Mouse (Mus musculus): ENCODE results near the gene Thy1.

Gene Thy1

GRCm38 (mm10) chr9:44042836-44043707 is at the start of gene Thy1:
TSS of gene Thy1 (plus strand) at chr9:44043384.
- peak; percentile 74 to 82 for DNase-seq (ENCODE audit: low spot score in 2 of 2)

DNA sequence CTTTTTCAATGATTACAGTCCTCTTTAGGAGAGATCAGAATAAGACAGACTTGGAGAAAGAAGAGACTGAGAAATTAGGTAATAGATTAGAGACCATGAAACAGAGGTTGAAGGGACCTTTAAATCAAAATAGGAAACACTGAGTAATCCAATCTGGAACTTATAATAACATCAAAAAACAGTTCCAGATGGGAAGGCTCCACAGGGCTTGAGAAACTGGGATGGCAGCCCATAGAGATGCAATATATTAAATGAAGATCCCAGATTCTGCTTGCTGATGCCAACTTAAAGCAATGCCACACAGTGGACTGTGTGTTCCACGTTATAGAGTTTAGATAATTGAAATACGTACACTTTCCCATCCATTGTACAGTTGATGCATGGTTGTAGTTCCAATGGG is 45.5 kb upstream of the Thy1 start:
- no peak for DNase-seq (ENCODE audit: low spot score in 2 of 2)

- DNase-seq (ENCODE audit: low spot score in 2 of 2): no peak
Observed at GRCm38 (mm10) chr9:43998851-43999250, 44.3 kb upstream of the Thy1 start.

- no peak for DNase-seq (ENCODE audit: low spot score in 2 of 2)
Observed at GRCm38 (mm10) chr9:44004362-44004761, 38.8 kb upstream of the Thy1 start.

DNA sequence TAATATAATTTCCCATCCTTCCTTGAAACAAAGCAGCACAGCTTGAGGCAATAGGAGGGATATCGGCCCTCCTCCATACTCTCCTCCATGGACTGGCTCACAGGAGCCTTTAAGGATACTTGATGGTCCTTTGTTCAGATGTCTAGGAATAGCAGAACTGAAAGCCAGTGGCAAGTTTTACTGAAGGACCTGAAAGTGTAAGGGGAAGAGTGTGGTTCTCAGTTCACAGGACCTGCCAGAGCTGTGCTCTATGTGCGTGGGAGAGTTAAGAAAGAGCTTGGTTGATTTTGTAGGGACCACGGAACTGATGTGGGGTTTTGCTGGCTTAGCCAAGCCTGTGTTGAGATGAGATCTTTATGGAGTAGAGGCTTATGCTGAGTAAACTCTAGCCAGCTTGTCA is 37.9 kb upstream of the Thy1 start:
- no peak for DNase-seq (ENCODE audit: low spot score in 2 of 2)

- DNase-seq (ENCODE audit: low spot score in 2 of 2): no peak
Observed at GRCm38 (mm10) chr9:44007323-44007722, 35.9 kb upstream of the Thy1 start.

GRCm38 (mm10) chr9:44007991-44008390 is 35.2 kb upstream of the Thy1 start:
- peak; percentile 31 to 62 for DNase-seq (ENCODE audit: low spot score in 2 of 2)

- DNase-seq (ENCODE audit: low spot score in 2 of 2): peak in 1 of 2 experiments; percentile 11
Observed at GRCm38 (mm10) chr9:44010900-44011299, 32.3 kb upstream of the Thy1 start.

GRCm38 (mm10) chr9:44011668-44012067 is 31.5 kb upstream of the Thy1 start:
- no peak for DNase-seq (ENCODE audit: low spot score in 2 of 2)

DNA sequence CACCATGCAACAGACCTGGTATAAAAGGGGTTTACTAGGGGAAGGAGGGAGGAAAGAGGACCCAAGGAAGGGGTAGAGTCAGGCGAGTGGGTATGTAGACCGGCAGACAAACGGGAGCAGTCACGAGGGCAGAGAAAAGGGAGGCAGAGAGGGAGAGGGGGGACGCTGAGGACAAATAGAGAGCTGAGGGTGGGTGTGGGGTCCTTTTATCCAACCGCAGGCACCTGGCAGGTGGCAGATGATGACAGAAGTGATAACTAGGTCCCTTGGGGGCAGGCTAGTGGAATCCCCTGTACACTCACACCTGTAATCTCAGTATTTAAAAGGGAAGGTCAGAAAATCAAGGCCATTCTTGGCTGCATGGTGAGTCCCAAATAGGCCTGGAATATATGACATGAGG is 31.0 kb upstream of the Thy1 start:
- DNase-seq (ENCODE audit: low spot score in 2 of 2): no peak

- peak in 1 of 2 experiments; percentile 18 for DNase-seq (ENCODE audit: low spot score in 2 of 2)
Observed at GRCm38 (mm10) chr9:44012761-44013301, 30.4 kb upstream of the Thy1 start.

DNA sequence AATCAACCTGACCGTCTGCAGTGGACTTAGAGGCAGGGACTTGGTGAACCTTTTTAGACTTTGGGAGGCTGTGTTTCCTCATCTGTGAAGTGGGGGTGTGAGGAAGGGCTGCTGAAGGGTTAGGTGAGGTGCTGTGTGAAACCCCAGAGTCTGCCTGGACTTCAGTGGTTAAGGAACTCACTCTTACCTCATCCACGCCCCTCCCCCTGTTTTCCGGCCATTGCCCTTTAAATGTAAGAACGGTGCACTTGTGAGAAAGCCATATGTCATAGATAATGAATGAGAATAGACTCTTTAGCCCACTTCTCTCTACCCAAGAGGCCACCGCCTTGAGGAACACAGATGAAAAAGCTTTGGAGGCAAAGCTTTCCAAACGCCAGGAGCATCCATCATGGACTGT is 29.4 kb upstream of the Thy1 start:
- no peak for DNase-seq (ENCODE audit: low spot score in 2 of 2)

- no peak for DNase-seq (ENCODE audit: low spot score in 2 of 2)
Observed at GRCm38 (mm10) chr9:44016304-44016703, 26.9 kb upstream of the Thy1 start.

DNA sequence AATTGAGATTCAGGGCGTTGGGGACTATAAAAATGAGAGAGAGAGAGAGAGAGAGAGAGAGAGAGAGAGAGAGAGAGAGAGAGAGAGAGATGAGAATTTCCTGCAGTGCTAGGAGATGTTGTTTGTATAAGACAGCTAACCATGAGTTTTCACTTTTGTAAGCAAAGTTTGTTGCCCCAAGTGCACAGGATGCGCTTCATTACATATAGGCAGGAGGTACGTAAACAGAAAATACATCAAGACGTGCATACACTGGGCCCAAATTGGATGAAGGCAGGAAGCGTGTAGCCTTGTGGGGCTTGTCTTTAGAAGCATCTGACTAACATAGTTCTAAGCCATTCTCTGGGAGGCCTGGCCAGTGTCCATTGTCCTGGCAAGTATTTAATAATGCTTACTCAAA is 25.3 kb upstream of the Thy1 start:
- no peak for DNase-seq (ENCODE audit: low spot score in 2 of 2)

DNA sequence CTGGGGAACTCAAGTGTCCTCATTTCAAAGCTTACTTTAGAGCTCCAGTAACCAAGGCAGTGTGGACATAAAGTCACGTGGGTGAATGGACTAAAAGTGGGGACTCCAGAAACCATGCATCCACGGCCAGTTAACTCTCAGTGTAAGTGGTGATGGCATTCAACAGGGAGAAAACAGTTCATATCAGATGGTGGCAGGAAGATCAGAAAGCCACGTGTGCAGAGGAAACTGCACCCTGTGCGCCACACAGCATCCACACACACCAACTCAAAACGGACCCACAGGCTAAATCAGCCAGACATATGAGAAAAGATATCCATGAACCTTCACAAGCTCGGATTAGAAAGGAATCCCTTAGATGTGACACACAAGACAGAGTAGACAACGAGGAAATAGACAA is 23.2 kb upstream of the Thy1 start:
- no peak for DNase-seq (ENCODE audit: low spot score in 2 of 2)

DNA sequence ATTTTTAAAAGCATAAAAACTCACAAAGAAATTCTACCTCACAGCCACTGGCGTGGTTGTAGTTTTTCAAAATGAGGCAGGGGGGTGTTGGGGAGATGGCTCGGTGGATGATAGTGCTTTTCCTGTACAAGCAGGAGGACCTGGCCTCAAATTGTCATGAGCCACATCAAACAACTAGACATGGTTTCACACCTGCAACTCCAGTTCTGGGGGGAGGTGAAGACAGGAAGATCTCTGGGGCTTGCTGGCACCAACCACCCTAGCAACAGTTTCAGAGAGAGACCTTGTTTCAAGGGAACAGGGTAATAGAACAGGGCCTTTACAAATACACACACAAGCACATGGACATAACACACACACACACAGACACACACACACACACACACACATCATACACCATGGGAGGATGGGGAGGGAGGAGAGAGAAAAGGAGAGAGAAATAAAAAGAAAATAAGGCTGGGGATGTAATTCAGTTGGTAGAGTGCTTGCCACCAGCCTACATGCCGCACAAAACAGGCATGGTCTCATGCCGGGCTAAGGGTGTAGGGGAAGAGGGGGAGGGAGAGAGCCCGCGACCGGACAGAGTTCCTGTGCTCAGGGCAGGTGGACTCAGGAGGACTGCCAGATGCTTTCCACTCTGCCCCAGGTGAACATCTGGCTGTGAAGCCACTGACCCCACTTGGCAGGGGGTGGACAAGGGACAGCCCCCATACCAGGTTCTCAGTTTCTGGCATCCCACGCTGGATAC is 20.9 kb upstream of the Thy1 start:
- no peak for DNase-seq (ENCODE audit: low spot score in 2 of 2)

GRCm38 (mm10) chr9:44024096-44024495 is 19.1 kb upstream of the Thy1 start:
- no peak for DNase-seq (ENCODE audit: low spot score in 2 of 2)

- DNase-seq (ENCODE audit: low spot score in 2 of 2): no peak
Observed at GRCm38 (mm10) chr9:44029580-44030236, 13.5 kb upstream of the Thy1 start.

DNA sequence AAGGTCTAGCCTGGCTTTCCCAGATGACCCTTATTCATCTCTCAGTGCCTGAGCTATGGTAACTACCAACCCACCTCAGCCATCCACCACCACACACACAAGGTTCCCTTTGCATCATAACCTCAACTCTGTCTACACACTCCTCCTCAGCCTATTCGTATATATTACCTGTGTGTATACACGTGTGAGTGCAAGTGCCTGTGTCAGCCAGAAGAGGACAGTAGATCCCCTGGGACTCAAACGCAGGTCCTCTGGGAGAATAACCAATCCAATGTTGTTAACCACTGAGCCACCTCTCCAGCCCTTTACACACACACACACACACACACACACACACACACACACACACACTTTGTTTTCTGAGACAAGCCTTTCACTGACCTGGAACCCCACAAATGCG is 12.5 kb upstream of the Thy1 start:
- no peak for DNase-seq (ENCODE audit: low spot score in 2 of 2)

DNA sequence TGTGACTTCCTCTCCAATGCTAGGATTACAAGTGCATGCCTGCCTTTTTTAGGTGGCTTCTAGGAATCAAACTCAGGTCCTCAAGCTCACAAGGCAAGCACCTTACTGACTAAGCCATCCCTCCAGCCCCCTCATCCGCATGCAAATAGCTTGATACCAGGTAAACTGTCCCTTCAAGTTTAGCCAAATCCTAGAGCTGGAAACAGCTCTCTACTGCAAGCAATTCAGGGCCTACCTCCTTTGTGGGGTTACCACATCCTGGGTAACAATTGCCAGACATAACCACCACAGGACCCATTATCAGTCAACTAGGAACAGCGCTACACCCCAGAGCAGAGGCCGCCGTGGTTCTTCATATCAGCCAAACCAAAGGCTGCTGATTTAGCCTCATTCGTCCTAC is 12.1 kb upstream of the Thy1 start:
- DNase-seq (ENCODE audit: low spot score in 2 of 2): no peak

DNA sequence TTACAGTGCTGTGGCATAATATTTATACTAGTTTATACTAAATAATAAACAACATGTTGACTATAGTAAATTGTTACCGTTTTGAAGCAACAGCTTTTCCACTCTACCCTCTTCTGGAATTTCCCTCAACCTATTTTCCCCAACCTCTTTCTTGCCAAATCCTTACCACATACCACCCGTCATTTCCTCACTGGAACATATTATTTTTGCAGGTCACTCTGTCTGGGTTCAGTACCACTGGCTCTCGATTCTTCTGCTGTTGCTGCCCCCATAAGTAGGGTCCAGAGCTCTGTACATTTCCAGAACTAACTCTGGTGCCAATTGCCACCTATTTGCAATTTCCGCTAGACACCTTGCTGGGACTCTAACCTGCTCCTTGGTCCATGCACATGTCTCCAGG is 11.2 kb upstream of the Thy1 start:
- no peak for DNase-seq (ENCODE audit: low spot score in 2 of 2)

DNA sequence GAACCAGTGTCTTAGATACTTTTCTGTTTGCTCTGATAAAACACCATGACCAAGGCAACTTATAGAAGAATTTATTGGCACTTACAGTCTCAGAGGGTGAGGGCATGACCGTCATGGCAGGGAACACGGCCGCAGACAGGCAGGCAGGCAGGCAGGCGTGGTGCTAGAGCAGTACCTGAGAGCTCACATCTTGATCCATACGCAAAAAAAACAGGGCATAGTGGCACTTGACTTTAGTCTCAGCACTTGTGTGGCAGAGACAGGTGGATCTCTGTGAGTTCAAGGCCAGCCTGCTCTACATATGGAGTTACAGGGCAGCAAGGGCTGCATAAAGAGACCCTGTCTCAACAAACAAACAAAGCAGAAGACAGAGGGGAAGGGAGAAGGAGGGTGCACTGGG is 9.9 kb upstream of the Thy1 start:
- DNase-seq (ENCODE audit: low spot score in 2 of 2): no peak

Measured in right cerebral cortex, adult 2 months (tissue).